10 mouse cellular contexts compared by ENCODE assay signal in the genomic region with DNA sequence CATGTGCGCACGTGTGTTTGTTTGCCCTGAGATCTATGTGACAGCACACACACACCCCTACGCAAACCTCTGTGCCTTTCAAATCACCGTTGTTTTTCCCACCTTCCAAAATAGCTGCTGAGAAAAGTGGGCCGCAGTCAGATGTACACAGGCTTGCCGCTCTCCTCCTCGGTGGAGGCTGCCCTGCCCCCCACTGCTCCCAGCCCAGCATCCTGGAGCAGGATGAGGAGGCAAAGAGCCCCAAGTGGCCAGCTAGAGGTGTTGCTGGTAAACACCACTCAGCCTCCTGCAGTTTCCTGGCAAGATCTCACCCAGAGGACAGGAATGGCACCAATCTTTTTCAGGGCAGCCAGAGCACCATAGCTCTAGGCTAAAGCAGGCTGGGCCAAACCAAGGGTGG. TPM values are rescaled to one million over a fixed set of nuclear protein-coding genes. Genes with fewer than 3 reads are reported as not detected.
DNase-seq lines count a peak whose midpoint lies in the region; ATAC-seq lines count a peak whose summit lies in the region.
"Had no signal": no experiment of that assay in that cellular context is flagged by ENCODE, and none has a peak within 500 bp of the region (broad histone marks: within the 10 kb centered on the region; RNA-seq: fewer than 3 reads in every experiment).

No protein-coding gene starts in this region.

- intact Hi-C loops in left cerebral cortex, postnatal 25 days (cut with DNase I): loop anchor here (1.0 kb wide), 1 partner anchor 42 kb away; no protein-coding TSS in a partner anchor

- H3K27ac ChIP-seq in heart, embryonic 10.5 days: no peak overlapping the region
- H3K27ac ChIP-seq: embryonic facial prominence, embryonic 15.5 days; liver, embryonic 13.5 days had no signal

- 33% methylated on average over 7 of the region's 7 CpGs for WGBS in heart, embryonic 10.5 days

- ATAC-seq in frontal cortex, adult (ENCODE audit: low TSS enrichment): peak; percentile 87

- peak; percentile 9 to 26 for DNase-seq in heart, adult 18-20 months
- DNase-seq in heart, embryonic 10.5 days (ENCODE audit: low spot score): no peak
- peak; percentile 8 for DNase-seq in thymus, postnatal 0 days (ENCODE audit: low spot score)
- no peak for DNase-seq in thymus, postnatal 36 days
- peak; percentile 62 to 81 for DNase-seq in left cerebral cortex, postnatal 25 days (ENCODE audit: low spot score in 2 of 2)
- DNase-seq in right cerebral cortex, adult 2 months (ENCODE audit: low spot score in 2 of 2): peak; percentile 66
- DNase-seq in yolk sac, embryonic 10.5 days (ENCODE audit: low spot score): no peak
- DNase-seq: liver, embryonic 13.5 days had no signal

- H3K4me3 ChIP-seq in heart, embryonic 10.5 days: no peak overlapping the region
- H3K4me3 ChIP-seq: embryonic facial prominence, embryonic 15.5 days; liver, embryonic 13.5 days had no signal

- H3K9me3 ChIP-seq in heart, embryonic 10.5 days: no peaks in the 10 kb centered on the region
- H3K9me3 ChIP-seq: embryonic facial prominence, embryonic 15.5 days; liver, embryonic 13.5 days had no signal

- peaks cover 19% of the 10 kb centered on the region for H3K4me1 ChIP-seq in heart, embryonic 10.5 days
- H3K4me1 ChIP-seq: embryonic facial prominence, embryonic 15.5 days; liver, embryonic 13.5 days had no signal

- no peaks in the 10 kb centered on the region for H3K36me3 ChIP-seq in heart, embryonic 10.5 days
- H3K36me3 ChIP-seq: embryonic facial prominence, embryonic 15.5 days; liver, embryonic 13.5 days had no signal

- peaks cover 21% of the 10 kb centered on the region for H3K27me3 ChIP-seq in heart, embryonic 10.5 days (ENCODE audit: insufficient read depth, poor library complexity, severe bottlenecking)
- H3K27me3 ChIP-seq: embryonic facial prominence, embryonic 15.5 days; liver, embryonic 13.5 days had no signal

RNA-seq across cellular contexts. Expression of gene Lrrn2, which starts 54.8 kb away (rescaled TPM):
- 1 to 10 TPM; 3.8 to 4.2 TPM for total RNA-seq in heart, adult 18-20 months (2021)
- 5.1 and 6.3 TPM in 2 replicates for polyA plus RNA-seq in heart, embryonic 10.5 days (2016; fragmentation: Nextera tagmentation; extraction: Ambion mirVana)
- 0.15 and 0.16 TPM in 2 replicates for polyA plus RNA-seq in thymus, postnatal 0 days (2015; fragmentation: Nextera tagmentation; extraction: Ambion mirVana)
- total RNA-seq in left cerebral cortex, postnatal 25 days (2021): 100 to 1,000 TPM in 1 of 2 experiments, 10 to 100 TPM in 1; 90.8 to 106 TPM

Comparison
In these comparisons a context has a peak if more than half of its experiments do, and no peak if none do; other contexts are left out.
1. DNase-seq: peak in heart, adult 18-20 months (2 of 2), thymus, postnatal 0 days (single experiment), left cerebral cortex, postnatal 25 days (2 of 2) and right cerebral cortex, adult 2 months (2 of 2); none in heart, embryonic 10.5 days (single experiment), thymus, postnatal 36 days (0 of 2) and yolk sac, embryonic 10.5 days (single experiment).
2. RNA of gene Lrrn2, which starts 54.8 kb away (total RNA-seq): 90.8 to 106 TPM in left cerebral cortex, postnatal 25 days; 3.8 to 4.2 TPM in heart, adult 18-20 months; every median in the first group is over 10 times any median in the second.